Mouse (Mus musculus): Measurements from ENCODE around the gene Ccdc125.
A peak's percentile ranks its signal among the peaks of the same experiment; 100 is the strongest.

DNA sequence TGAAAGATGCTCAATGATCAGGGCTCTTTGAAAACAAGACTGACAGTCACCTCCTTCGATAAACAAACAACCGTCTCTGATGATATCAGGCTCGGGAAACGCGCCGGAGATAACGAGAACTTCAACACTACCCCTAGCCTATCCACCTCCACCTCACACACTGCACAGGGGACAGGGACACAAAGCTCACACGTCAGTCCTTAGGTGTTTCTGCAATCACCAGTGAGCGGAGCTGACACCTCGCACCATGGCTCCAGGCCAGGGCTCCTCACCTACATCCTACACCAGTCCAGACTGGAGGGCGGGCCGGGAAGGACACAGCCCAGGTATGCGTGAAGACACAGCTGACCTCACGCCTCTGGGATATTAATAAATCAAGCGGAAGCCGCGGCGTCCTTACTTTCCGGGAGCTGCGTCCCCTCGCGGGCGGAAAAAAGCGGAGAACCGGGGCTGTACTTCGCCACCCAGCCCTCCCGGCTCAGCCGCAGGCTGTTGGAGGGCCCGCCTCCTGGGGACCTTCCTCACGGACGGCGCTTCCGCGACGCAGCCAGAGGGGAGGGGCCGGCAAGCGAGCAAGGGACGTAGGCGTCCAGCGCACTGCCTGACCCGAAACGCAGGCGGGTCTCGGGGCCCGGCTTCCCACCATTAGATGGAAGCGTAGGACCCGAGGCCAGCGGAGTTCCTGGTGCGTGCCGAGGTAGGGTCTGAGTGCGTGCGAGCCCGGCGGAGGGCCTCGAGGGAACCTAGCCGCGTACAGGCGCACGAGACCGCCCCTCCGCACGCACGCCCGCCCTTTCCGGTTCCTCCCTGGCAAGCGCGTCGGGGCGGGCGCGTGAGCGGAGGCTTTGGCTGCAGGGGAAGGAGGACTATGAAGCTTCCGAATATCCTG, 18.7 kb upstream of the Ccdc125 start, which contains the start of the genes Ak6 and Rad17:
- TF ChIP-seq TAL1 (IDR thresholded peaks at IDR 0.05; ENCODE audit: low read length) (no peak), GATA1 (IDR thresholded peaks at IDR 0.05; ENCODE audit: low read length) (peak; percentile 38)
